Mouse (Mus musculus): Measurements from ENCODE around the gene Sema4d.

DNA sequence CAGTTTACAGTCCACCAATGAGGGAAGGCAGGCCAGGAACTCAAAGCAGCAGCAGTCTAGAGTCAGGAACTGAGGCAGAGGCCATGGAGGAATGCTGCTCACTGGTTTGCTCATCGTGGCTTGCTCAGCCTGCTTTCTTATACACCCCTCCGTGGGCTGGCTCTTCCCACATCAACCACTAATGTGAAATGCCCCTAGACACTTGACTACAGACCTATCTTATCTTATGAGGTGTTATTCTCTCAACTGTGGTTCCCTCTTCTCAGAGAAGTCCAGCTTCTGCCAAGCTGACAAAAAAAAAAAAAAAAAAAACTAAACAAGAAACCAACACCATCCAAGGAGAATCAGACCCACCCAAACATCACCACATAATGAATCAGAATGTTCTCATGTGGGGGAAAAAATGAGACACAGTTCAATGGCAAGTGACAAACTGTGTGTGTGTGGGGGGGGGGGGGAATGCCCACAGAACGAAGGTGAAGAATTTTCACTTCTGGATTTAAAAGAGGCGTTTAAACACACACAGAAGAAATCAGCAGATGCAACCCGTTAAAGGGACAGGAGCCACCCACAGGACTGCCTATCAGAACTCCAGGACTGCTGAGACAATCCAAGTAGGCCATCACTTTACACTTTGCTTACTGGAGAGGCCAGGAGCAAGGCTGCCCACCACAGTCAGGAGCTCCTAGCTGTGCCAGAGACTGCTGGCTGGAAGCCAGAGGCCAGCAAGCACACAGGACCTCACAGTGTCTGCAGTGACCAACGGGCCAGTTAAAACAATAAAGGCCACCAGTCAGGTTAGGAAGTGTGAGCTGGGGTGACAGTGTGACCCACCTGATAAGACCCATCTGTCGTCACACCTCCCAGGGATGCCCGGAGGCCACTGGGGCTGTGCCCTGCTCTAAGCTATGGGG, 76.9 kb downstream of the Sema4d start:
- no peak for TF ChIP-seq CTCF (IDR thresholded peaks at IDR 0.05; ENCODE audit: low read depth, low read length)
- no peak for TF ChIP-seq POLR2AphosphoS5 (IDR thresholded peaks at IDR 0.05; ENCODE audit: insufficient replicate concordance, low read depth, low read length)

All from G1E (cell line).